Mouse (Mus musculus): Measurements from ENCODE around the gene Cers2. TPM values are rescaled to one million over a fixed set of nuclear protein-coding genes. Genes with fewer than 3 reads are reported as not detected.
A peak's percentile ranks its signal among the peaks of the same experiment; 100 is the strongest.
"Not testable (repeated sequence)": the region's sequence is repeated elsewhere in the genome, so short reads cannot be mapped to it uniquely, and the experiment has no call there.

The Cers2 gene
- polyA plus RNA-seq, 1 experiment from 2014 or later, result 93.4 TPM

- H3K4me2 ChIP-seq, result peak overlapping the region; percentile 51
- 23% methylated on average over 11 of the region's 19 CpGs for WGBS
- not testable (repeated sequence) for H3K9me3 ChIP-seq (replicated peaks); H3K27ac ChIP-seq (replicated peaks); H3K27me3 ChIP-seq (replicated peaks); H3K9ac ChIP-seq (replicated peaks); H3K4me1 ChIP-seq
- H3K36me3 ChIP-seq, result peaks cover 22% of the 10 kb centered on the region
- H3K4me3 ChIP-seq (replicated peaks), result peak overlapping the region; percentile 47
- peak; percentile 12; the same call in 1 of the 2 replicates for ATAC-seq (ENCODE audit: low FRiP score)
Observed at GRCm38 (mm10) chr3:95355911-95356544, 41.4 kb downstream of the Cers2 start.

GRCm38 (mm10) chr3:95356701-95357449, 42.3 kb downstream of the Cers2 start, which contains the start of gene Setdb1:
Gene Setdb1 (minus strand): TSS chr3:95357202.
- not testable (repeated sequence) for H3K9me3 ChIP-seq (replicated peaks); H3K27me3 ChIP-seq (replicated peaks); H3K4me1 ChIP-seq
- peak within 1 kb of the TSS; percentile 47 for H3K9ac ChIP-seq (replicated peaks)
- peaks cover 16% of the 10 kb centered on the region for H3K36me3 ChIP-seq
- peak within 1 kb of the TSS; percentile 51 for H3K4me2 ChIP-seq
- 0% methylated on average over 36 of the region's 57 CpGs for WGBS
- H3K4me3 ChIP-seq (replicated peaks), result peak within 1 kb of the TSS; percentile 47
- H3K27ac ChIP-seq (replicated peaks), result peak within 1 kb of the TSS; percentile 28; the same call in 1 of the 2 replicates
- peak; percentile 97 for ATAC-seq (ENCODE audit: low FRiP score)

DNA sequence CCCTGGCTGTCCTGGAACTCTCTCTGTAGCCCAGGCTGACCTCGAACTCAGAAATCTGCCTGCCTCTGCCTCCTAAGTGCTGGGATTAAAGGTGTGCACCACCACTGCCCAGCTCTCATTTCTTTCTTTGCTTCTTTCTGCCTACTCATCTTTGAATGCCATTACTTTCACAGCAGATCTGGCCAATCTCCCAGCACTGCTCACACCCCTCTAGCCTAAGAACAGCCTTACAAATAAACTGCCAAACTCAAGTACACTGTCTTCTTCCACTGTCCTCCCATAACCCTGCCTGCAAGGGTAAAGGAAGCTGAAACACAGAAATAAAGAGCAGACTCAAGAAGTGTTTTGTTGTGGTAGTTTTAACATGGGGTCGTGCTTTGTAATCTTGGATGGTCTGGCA, 43.2 kb downstream of the Cers2 start:
- Histone ChIP-seq H3K27ac (replicated peaks) (no peak overlapping the region), H3K9ac (replicated peaks) (no peak overlapping the region), H3K4me3 (replicated peaks) (no peak overlapping the region), H3K27me3 (replicated peaks) (no peaks in the 10 kb centered on the region), H3K4me2 (no peak overlapping the region), H3K36me3 (peaks cover 11% of the 10 kb centered on the region), H3K9me3 (replicated peaks) (no peaks in the 10 kb centered on the region), H3K4me1 (peaks cover 8% of the 10 kb centered on the region)
- no peak for ATAC-seq (ENCODE audit: low FRiP score)
- WGBS, result 93% methylated on average over 2 of the region's 2 CpGs

DNA sequence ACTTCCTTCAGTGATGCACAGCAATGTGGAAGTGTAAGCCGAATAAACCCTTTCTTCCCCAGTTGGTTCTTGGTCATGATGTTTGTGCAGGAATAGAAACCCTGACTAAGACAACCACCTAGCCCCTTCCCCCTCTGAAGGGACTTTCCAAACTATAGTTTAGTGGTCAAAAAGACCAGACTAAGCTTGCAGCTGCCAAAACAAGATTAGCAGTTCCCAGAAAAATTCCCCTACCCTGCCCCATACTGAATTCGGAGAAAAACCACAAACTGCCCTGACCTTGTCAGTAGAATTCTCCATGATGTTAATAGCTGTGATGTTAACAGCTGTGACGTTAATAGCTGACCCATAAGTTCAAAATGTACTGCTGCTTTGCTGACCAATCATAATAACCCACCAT, 45.7 kb downstream of the Cers2 start:
- not testable (repeated sequence) for ATAC-seq (ENCODE audit: low FRiP score); H3K9me3 ChIP-seq (replicated peaks); H3K36me3 ChIP-seq; H3K27ac ChIP-seq (replicated peaks); H3K27me3 ChIP-seq (replicated peaks); H3K4me1 ChIP-seq; H3K4me3 ChIP-seq (replicated peaks); H3K4me2 ChIP-seq; H3K9ac ChIP-seq (replicated peaks)
- WGBS, result 85% methylated on average over 3 of the region's 3 CpGs

- Histone ChIP-seq H3K4me3 (replicated peaks) (no peak overlapping the region), H3K36me3 (no peaks in the 10 kb centered on the region), H3K4me2 (no peak overlapping the region), H3K9me3 (replicated peaks) (no peaks in the 10 kb centered on the region), H3K27ac (replicated peaks) (no peak overlapping the region), H3K27me3 (replicated peaks) (no peaks in the 10 kb centered on the region), H3K9ac (replicated peaks) (no peak overlapping the region), H3K4me1 (no peaks in the 10 kb centered on the region)
- ATAC-seq (ENCODE audit: low FRiP score), result no peak
Observed at GRCm38 (mm10) chr3:95370101-95370500, 55.5 kb downstream of the Cers2 start.

Other genes starting within 250 kb of the Cers2 start
- gene Pip5k1a, start 207.9 kb upstream of the Cers2 start, polyA plus RNA-seq (2015; fragmentation: Nextera tagmentation; extraction: Ambion mirVana), result 15.5 and 16.5 TPM in 2 replicates
- gene Vps72, start 203.8 kb upstream of the Cers2 start, polyA plus RNA-seq (2015; fragmentation: Nextera tagmentation; extraction: Ambion mirVana), result 142 and 151 TPM in 2 replicates
- 1.3 and 1.5 TPM in 2 replicates for gene Tmod4, start 190.3 kb upstream of the Cers2 start, polyA plus RNA-seq (2015; fragmentation: Nextera tagmentation; extraction: Ambion mirVana)
- gene Scnm1, start 180.8 kb upstream of the Cers2 start, polyA plus RNA-seq (2015; fragmentation: Nextera tagmentation; extraction: Ambion mirVana), result 86.7 and 88.4 TPM in 2 replicates
- gene Lysmd1, start 180.7 kb upstream of the Cers2 start, polyA plus RNA-seq (2015; fragmentation: Nextera tagmentation; extraction: Ambion mirVana), result 38.1 and 46.0 TPM in 2 replicates
- 3.0 and 5.6 TPM in 2 replicates for gene Tnfaip8l2, start 172.4 kb upstream of the Cers2 start, polyA plus RNA-seq (2015; fragmentation: Nextera tagmentation; extraction: Ambion mirVana)
- gene Sema6c, start 154.3 kb upstream of the Cers2 start, polyA plus RNA-seq (2015; fragmentation: Nextera tagmentation; extraction: Ambion mirVana), result 17.7 and 24.4 TPM in 2 replicates
- 2.8 and 3.9 TPM in 2 replicates for gene Gabpb2, start 96.9 kb upstream of the Cers2 start, polyA plus RNA-seq (2015; fragmentation: Nextera tagmentation; extraction: Ambion mirVana)
- gene Cdc42se1, start 86.1 kb upstream of the Cers2 start, polyA plus RNA-seq (2015; fragmentation: Nextera tagmentation; extraction: Ambion mirVana), result 46.2 and 55.5 TPM in 2 replicates
- 250 and 346 TPM in 2 replicates for gene Mllt11, start 82.6 kb upstream of the Cers2 start, polyA plus RNA-seq (2015; fragmentation: Nextera tagmentation; extraction: Ambion mirVana)
- gene Gm128, start 73.2 kb upstream of the Cers2 start, polyA plus RNA-seq (2015; fragmentation: Nextera tagmentation; extraction: Ambion mirVana), result 0.13 and 0.18 TPM in 2 replicates
- gene Bnipl, start 63.6 kb upstream of the Cers2 start, polyA plus RNA-seq (2015; fragmentation: Nextera tagmentation; extraction: Ambion mirVana), result 0.29 TPM in 1 of 2 replicates, not detected in the other
- 37.3 and 37.4 TPM in 2 replicates for gene Mindy1, start 33.4 kb upstream of the Cers2 start, polyA plus RNA-seq (2015; fragmentation: Nextera tagmentation; extraction: Ambion mirVana)
- gene Prune1, start 32.7 kb upstream of the Cers2 start, polyA plus RNA-seq (2015; fragmentation: Nextera tagmentation; extraction: Ambion mirVana), result 57.3 and 61.7 TPM in 2 replicates
- 0.40 and 0.41 TPM in 2 replicates for gene Anxa9, start 7.6 kb upstream of the Cers2 start, polyA plus RNA-seq (2015; fragmentation: Nextera tagmentation; extraction: Ambion mirVana)
- gene Setdb1, start 42.4 kb downstream of the Cers2 start, polyA plus RNA-seq (2015; fragmentation: Nextera tagmentation; extraction: Ambion mirVana), result 37.6 and 38.3 TPM in 2 replicates
- not detected in 2 replicates for gene 4930558C23Rik, start 88.0 kb downstream of the Cers2 start, polyA plus RNA-seq (2015; fragmentation: Nextera tagmentation; extraction: Ambion mirVana)
- 14.2 and 20.5 TPM in 2 replicates for gene Arnt, start 119.6 kb downstream of the Cers2 start, polyA plus RNA-seq (2015; fragmentation: Nextera tagmentation; extraction: Ambion mirVana)
- 10.7 and 12.0 TPM in 2 replicates for gene Ctsk, start 184.5 kb downstream of the Cers2 start, polyA plus RNA-seq (2015; fragmentation: Nextera tagmentation; extraction: Ambion mirVana)
- 22.4 and 25.4 TPM in 2 replicates for gene Ctss, start 212.0 kb downstream of the Cers2 start, polyA plus RNA-seq (2015; fragmentation: Nextera tagmentation; extraction: Ambion mirVana)
- gene Hormad1, start 244.9 kb downstream of the Cers2 start, polyA plus RNA-seq (2015; fragmentation: Nextera tagmentation; extraction: Ambion mirVana), result not detected in 2 replicates

All from neural tube, embryonic 15.5 days (tissue).